Mouse (Mus musculus): ENCODE results near the gene Igfbp3.

DNA sequence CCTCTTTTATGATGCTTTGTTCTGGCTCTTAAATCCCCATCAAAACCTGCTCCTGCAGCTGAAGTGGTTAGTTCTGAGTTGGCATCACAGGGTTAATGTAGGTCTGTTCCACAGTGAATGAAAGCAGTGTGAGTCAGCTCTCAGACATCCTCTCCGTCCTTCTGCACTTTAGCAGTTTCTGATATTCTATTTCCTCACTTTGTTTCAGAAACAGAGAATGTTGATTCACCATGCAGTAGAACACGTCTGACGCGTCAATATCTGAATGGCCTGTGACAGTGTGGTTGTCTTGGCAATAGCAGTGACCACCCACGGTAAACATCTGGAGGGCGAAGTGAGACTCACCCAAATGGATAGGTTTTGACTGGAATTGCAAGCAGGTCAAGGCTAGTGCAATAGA, 24.0 kb upstream of the Igfbp3 start:
- TF ChIP-seq POLR2A (IDR thresholded peaks at IDR 0.05; ENCODE audit: borderline replicate concordance, insufficient read depth, low read length) (no peak), CTCF (IDR thresholded peaks at IDR 0.05; ENCODE audit: borderline replicate concordance, insufficient read depth, low read depth, low read length) (no peak)
